Mouse (Mus musculus): Measurements from ENCODE around the gene Eci1. TPM values are rescaled to one million over a fixed set of nuclear protein-coding genes. Genes with fewer than 3 reads are reported as not detected.

The Eci1 gene
- total and polyA plus RNA-seq, 2 experiments from 2014 or later = 595 to 624 TPM

DNA sequence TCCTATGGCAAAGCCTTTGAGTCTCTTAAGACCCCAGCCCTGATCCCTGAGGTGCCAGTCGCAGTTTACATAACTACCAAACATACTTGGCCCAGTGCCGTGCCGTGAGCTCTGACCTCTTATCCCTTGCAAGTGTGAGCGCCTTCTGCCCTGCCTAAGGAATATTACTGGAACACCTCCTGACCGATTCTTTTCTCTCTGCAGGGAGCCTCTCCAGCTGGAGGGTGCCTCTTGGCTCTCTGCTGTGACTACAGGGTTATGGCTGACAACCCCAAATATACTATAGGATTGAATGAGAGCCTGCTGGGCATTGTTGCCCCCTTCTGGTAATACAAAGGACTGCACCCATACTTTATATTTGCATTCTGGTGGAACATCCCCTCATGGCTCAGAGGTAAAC is 10.6 kb downstream of the Eci1 start:
- no peak overlapping the region for H3K9ac ChIP-seq (replicated peaks; ENCODE audit: low read depth, low read length)
- 79% methylated on average over 5 of the region's 5 CpGs for WGBS
- ATAC-seq (ENCODE audit: insufficient read depth, low read depth) (peak; percentile 33; the same call in 1 of the 2 replicates), DNase-seq (ENCODE audit: low spot score) (no peak)
- peaks cover 84% of the 10 kb centered on the region for H3K36me3 ChIP-seq (replicated peaks; ENCODE audit: control insufficient read depth, insufficient read depth, low read length)
- no peak overlapping the region for H3K27ac ChIP-seq (ENCODE audit: low read depth)
- no peak overlapping the region for H3K4me2 ChIP-seq (ENCODE audit: low read depth, low read length)
- no peaks in the 10 kb centered on the region for H3K27me3 ChIP-seq (ENCODE audit: control insufficient read depth, insufficient read depth, low read length)
- H3K9me3 ChIP-seq (replicated peaks; ENCODE audit: control insufficient read depth, low read length) = no peaks in the 10 kb centered on the region
- TF ChIP-seq CTCF (IDR thresholded peaks at IDR 0.05; ENCODE audit: low read depth) (peak; percentile 76), EP300 (IDR thresholded peaks at IDR 0.05; ENCODE audit: low read depth) (no peak)
- H3K4me1 ChIP-seq (ENCODE audit: control insufficient read depth, insufficient read depth) = no peaks in the 10 kb centered on the region
- no peak overlapping the region for H3K4me3 ChIP-seq (ENCODE audit: low read depth, low read length)

DNA sequence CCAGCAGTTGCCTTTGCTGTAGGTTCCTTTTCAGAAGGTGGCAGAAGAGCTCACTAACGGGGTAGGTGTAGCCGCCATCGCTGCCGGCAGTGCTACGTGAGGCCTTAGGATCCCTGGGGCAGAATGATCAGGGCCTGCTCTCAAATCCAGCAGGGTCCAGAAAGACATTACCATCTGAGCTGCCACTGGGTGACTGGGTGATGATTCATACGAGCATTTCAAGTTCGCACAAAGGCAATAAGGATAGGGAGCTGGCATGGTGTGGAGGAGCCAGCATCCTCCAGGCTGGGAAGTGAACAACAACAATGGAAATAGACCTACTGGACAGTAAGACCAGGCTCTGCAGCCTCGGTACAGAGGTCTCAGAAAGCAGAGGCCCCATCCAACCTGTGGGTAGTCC is 13.9 kb downstream of the Eci1 start:
- Histone ChIP-seq H3K9ac (replicated peaks; ENCODE audit: low read depth, low read length) (no peak overlapping the region), H3K4me2 (ENCODE audit: low read depth, low read length) (no peak overlapping the region), H3K9me3 (replicated peaks; ENCODE audit: control insufficient read depth, low read length) (no peaks in the 10 kb centered on the region), H3K27ac (ENCODE audit: low read depth) (no peak overlapping the region), H3K4me1 (ENCODE audit: control insufficient read depth, insufficient read depth) (no peaks in the 10 kb centered on the region), H3K27me3 (ENCODE audit: control insufficient read depth, insufficient read depth, low read length) (no peaks in the 10 kb centered on the region), H3K4me3 (ENCODE audit: low read depth, low read length) (no peak overlapping the region), H3K36me3 (replicated peaks; ENCODE audit: control insufficient read depth, insufficient read depth, low read length) (peaks cover 88% of the 10 kb centered on the region)
- no peak for TF ChIP-seq CTCF (IDR thresholded peaks at IDR 0.05; ENCODE audit: low read depth)
- TF ChIP-seq EP300 (IDR thresholded peaks at IDR 0.05; ENCODE audit: low read depth) = no peak
- DNase-seq (ENCODE audit: low spot score) (no peak), ATAC-seq (ENCODE audit: insufficient read depth, low read depth) (no peak)
- 85% methylated on average over 8 of the region's 8 CpGs for WGBS

DNA sequence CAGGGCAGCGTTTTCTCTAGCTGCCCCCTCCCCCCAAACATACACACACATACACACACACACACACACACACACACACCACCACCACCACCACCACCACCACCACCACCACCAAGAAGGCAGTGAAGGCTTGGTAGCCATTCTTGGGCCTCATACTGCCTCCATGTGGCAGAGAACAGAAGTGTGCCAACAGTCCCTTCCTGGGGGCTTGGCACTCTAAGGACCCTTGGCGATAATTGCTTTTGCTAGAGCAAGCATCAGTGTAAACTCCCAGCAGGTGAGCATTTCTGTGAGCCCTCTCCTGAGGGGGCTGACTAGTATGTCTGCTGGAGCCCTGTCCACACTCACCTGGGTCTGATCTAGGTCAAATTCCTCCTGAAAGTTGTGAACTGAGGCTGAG is 14.7 kb downstream of the Eci1 start:
- peaks cover 88% of the 10 kb centered on the region for H3K36me3 ChIP-seq (replicated peaks; ENCODE audit: control insufficient read depth, insufficient read depth, low read length)
- no peak for DNase-seq (ENCODE audit: low spot score)

DNA sequence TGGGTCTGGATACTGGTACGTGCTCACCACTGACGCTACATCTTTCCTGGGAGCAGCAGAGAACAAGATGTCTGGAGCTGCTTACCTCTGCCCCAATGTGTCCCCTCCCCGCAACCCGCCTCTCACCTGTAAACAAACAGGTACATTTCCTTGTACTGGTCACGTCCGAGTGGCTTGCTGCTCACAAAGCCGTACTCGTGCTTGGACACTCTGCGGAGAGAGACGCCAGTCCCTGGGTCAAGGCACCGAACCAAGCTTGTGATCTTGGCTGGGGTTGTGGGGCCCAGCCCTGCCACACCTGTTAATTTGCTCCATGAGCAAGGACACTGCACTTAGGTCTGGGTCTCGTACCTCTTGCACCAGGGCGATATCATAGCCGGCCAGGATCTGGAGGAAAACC is 15.7 kb downstream of the Eci1 start:
- peaks cover 88% of the 10 kb centered on the region for H3K36me3 ChIP-seq (replicated peaks; ENCODE audit: control insufficient read depth, insufficient read depth, low read length)
- 87% methylated on average over 14 of the region's 14 CpGs for WGBS

More for the DNA sequence above, 14.7 kb downstream of the Eci1 start:
- 51% methylated on average over 2 of the region's 2 CpGs for WGBS
- Histone ChIP-seq H3K9ac (replicated peaks; ENCODE audit: low read depth, low read length) (no peak overlapping the region), H3K4me1 (ENCODE audit: control insufficient read depth, insufficient read depth) (no peaks in the 10 kb centered on the region), H3K27me3 (ENCODE audit: control insufficient read depth, insufficient read depth, low read length) (no peaks in the 10 kb centered on the region), H3K9me3 (replicated peaks; ENCODE audit: control insufficient read depth, low read length) (no peaks in the 10 kb centered on the region), H3K27ac (ENCODE audit: low read depth) (no peak overlapping the region), H3K4me3 (ENCODE audit: low read depth, low read length) (no peak overlapping the region), H3K4me2 (ENCODE audit: low read depth, low read length) (no peak overlapping the region)
- no peak for TF ChIP-seq EP300 (IDR thresholded peaks at IDR 0.05; ENCODE audit: low read depth)
- TF ChIP-seq CTCF (IDR thresholded peaks at IDR 0.05; ENCODE audit: low read depth) = peak; percentile 41
- ATAC-seq (ENCODE audit: insufficient read depth, low read depth) = no peak

DNA sequence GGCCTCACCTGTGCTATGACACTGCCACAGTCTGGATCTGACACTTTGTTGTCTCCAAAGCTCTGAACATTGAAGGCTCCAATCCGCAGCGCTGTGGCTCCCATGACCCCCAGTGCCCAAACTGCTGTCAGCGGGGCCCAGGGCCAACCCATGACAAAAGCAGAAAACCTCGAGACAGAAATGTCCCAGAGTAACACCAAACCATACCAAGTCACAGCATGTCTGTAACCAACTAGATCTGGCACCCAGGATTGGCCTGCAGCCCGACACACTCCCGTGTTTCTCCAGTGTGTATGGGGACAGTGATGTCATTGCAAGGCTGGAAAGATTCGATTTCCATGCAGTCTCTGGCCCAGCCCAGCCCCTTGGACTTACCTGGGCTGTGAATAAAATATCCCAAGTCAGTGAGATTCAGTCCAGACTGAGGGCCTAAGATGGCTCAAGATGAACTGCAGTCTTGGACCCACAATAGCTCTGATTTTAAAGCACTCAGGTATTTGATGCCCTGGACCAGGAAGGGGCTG is 16.3 kb downstream of the Eci1 start, which contains the start of gene Dnase1l2:
TSS of gene Dnase1l2 (minus strand) at position 474 of the 524 bp plus-strand sequence.
- no peak for ATAC-seq (ENCODE audit: insufficient read depth, low read depth)
- no peak for TF ChIP-seq CTCF (IDR thresholded peaks at IDR 0.05; ENCODE audit: low read depth)
- no peak for TF ChIP-seq EP300 (IDR thresholded peaks at IDR 0.05; ENCODE audit: low read depth)

More for the DNA sequence above, 15.7 kb downstream of the Eci1 start:
- no peak for TF ChIP-seq CTCF (IDR thresholded peaks at IDR 0.05; ENCODE audit: low read depth)
- no peak for TF ChIP-seq EP300 (IDR thresholded peaks at IDR 0.05; ENCODE audit: low read depth)
- Histone ChIP-seq H3K4me1 (ENCODE audit: control insufficient read depth, insufficient read depth) (no peaks in the 10 kb centered on the region), H3K4me3 (ENCODE audit: low read depth, low read length) (no peak overlapping the region), H3K9me3 (replicated peaks; ENCODE audit: control insufficient read depth, low read length) (no peaks in the 10 kb centered on the region), H3K4me2 (ENCODE audit: low read depth, low read length) (no peak overlapping the region), H3K9ac (replicated peaks; ENCODE audit: low read depth, low read length) (no peak overlapping the region), H3K27me3 (ENCODE audit: control insufficient read depth, insufficient read depth, low read length) (no peaks in the 10 kb centered on the region), H3K27ac (ENCODE audit: low read depth) (no peak overlapping the region)
- no peak for ATAC-seq (ENCODE audit: insufficient read depth, low read depth)
- no peak for DNase-seq (ENCODE audit: low spot score)

DNA sequence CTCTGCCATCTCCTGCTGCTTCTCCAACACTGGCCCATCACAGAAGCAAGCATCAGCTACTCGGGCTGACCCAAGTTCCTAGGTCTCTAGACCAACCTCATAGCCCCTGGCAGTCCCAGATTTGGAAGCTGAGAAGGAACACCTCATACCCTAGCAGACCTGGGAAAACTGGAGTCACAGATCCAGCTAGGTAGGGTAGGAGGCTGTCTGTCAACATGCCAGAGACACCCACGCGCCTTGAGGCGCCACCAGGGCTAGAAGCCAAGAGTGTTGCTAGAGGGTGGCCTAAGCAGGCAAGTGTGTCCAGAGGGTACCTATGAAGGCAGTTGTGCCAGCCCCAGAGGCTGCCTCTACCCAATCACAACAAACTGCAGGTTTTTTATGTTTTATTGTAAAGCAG is 17.0 kb downstream of the Eci1 start:
- Histone ChIP-seq H3K9me3 (replicated peaks; ENCODE audit: control insufficient read depth, low read length) (no peaks in the 10 kb centered on the region), H3K27ac (ENCODE audit: low read depth) (no peak overlapping the region), H3K36me3 (replicated peaks; ENCODE audit: control insufficient read depth, insufficient read depth, low read length) (peaks cover 88% of the 10 kb centered on the region), H3K27me3 (ENCODE audit: control insufficient read depth, insufficient read depth, low read length) (no peaks in the 10 kb centered on the region), H3K4me1 (ENCODE audit: control insufficient read depth, insufficient read depth) (no peaks in the 10 kb centered on the region), H3K4me2 (ENCODE audit: low read depth, low read length) (no peak overlapping the region), H3K9ac (replicated peaks; ENCODE audit: low read depth, low read length) (no peak overlapping the region), H3K4me3 (ENCODE audit: low read depth, low read length) (no peak overlapping the region)
- WGBS = 65% methylated on average over 4 of the region's 4 CpGs
- no peak for DNase-seq (ENCODE audit: low spot score)
- no peak for TF ChIP-seq CTCF (IDR thresholded peaks at IDR 0.05; ENCODE audit: low read depth)
- TF ChIP-seq EP300 (IDR thresholded peaks at IDR 0.05; ENCODE audit: low read depth) = no peak
- ATAC-seq (ENCODE audit: insufficient read depth, low read depth) = no peak

More for the DNA sequence above, 16.3 kb downstream of the Eci1 start, which contains the start of gene Dnase1l2:
- no peak for DNase-seq (ENCODE audit: low spot score)
- no peak within 1 kb of the TSS for H3K9ac ChIP-seq (replicated peaks; ENCODE audit: low read depth, low read length)
- WGBS = 64% methylated on average over 7 of the region's 7 CpGs
- H3K4me3 ChIP-seq (ENCODE audit: low read depth, low read length) = no peak within 1 kb of the TSS
- peaks cover 88% of the 10 kb centered on the region for H3K36me3 ChIP-seq (replicated peaks; ENCODE audit: control insufficient read depth, insufficient read depth, low read length)
- H3K27me3 ChIP-seq (ENCODE audit: control insufficient read depth, insufficient read depth, low read length) = no peaks in the 10 kb centered on the region
- no peaks in the 10 kb centered on the region for H3K4me1 ChIP-seq (ENCODE audit: control insufficient read depth, insufficient read depth)
- H3K27ac ChIP-seq (ENCODE audit: low read depth) = no peak within 1 kb of the TSS
- no peaks in the 10 kb centered on the region for H3K9me3 ChIP-seq (replicated peaks; ENCODE audit: control insufficient read depth, low read length)
- H3K4me2 ChIP-seq (ENCODE audit: low read depth, low read length) = no peak within 1 kb of the TSS
